In genomic region chr4:140312635-140313034, GRCm38 (mm10) we compare ENCODE assay signal across 29 mouse cellular contexts.
DNase-seq lines count a peak whose midpoint lies in the region; ATAC-seq and TF ChIP-seq lines count a peak whose summit lies in the region.
"Had no signal": no experiment of that assay in that cellular context is flagged by ENCODE, and none has a peak within 500 bp of the region (broad histone marks: within the 10 kb centered on the region; RNA-seq: fewer than 3 reads in every experiment).

No protein-coding gene starts in this region.

- peak overlapping the region; percentile 66 for H3K27ac ChIP-seq in forebrain, embryonic 11.5 days (ENCODE audit: low read depth, low read length)
- no peak overlapping the region for H3K27ac ChIP-seq in forebrain, embryonic 16.5 days (ENCODE audit: low read length)
- no peak overlapping the region for H3K27ac ChIP-seq in hindbrain, embryonic 16.5 days (ENCODE audit: low read depth, low read length)
- H3K27ac ChIP-seq in hindbrain, embryonic 14.5 days = no peak overlapping the region
- no peak overlapping the region for H3K27ac ChIP-seq in midbrain, embryonic 15.5 days
- H3K27ac ChIP-seq: heart, adult 2 months; limb, embryonic 10.5 days; limb, embryonic 15.5 days; liver, embryonic 13.5 days had no signal

- intact Hi-C loops in heart, postnatal 14 days (cut with DNase I) = no loop called here

- H3K4me3 ChIP-seq in forebrain, embryonic 11.5 days (ENCODE audit: low read depth, low read length) = no peak overlapping the region
- no peak overlapping the region for H3K4me3 ChIP-seq in forebrain, embryonic 16.5 days (replicated peaks; ENCODE audit: low read length)
- no peak overlapping the region for H3K4me3 ChIP-seq in hindbrain, embryonic 16.5 days (ENCODE audit: low read length)
- H3K4me3 ChIP-seq in hindbrain, embryonic 14.5 days (replicated peaks; ENCODE audit: low read length) = no peak overlapping the region
- H3K4me3 ChIP-seq in midbrain, embryonic 15.5 days = no peak overlapping the region
- H3K4me3 ChIP-seq: heart, adult 2 months; heart, embryonic 12.5 days; limb, embryonic 10.5 days; limb, embryonic 15.5 days; liver, embryonic 13.5 days had no signal

- H3K4me2 ChIP-seq in forebrain, embryonic 11.5 days (ENCODE audit: low read depth, low read length, severe bottlenecking) = no peak overlapping the region
- H3K4me2 ChIP-seq in forebrain, embryonic 16.5 days (ENCODE audit: low read length) = no peak overlapping the region
- H3K4me2 ChIP-seq in hindbrain, embryonic 16.5 days (ENCODE audit: low read length) = no peak overlapping the region
- no peak overlapping the region for H3K4me2 ChIP-seq in hindbrain, embryonic 14.5 days (replicated peaks)
- H3K4me2 ChIP-seq in midbrain, embryonic 15.5 days = no peak overlapping the region
- H3K4me2 ChIP-seq: heart, embryonic 12.5 days; limb, embryonic 15.5 days; liver, embryonic 13.5 days had no signal

- H3K27me3 ChIP-seq in forebrain, embryonic 11.5 days (ENCODE audit: control insufficient read depth, insufficient read depth, low read length) = no peaks in the 10 kb centered on the region
- H3K27me3 ChIP-seq in forebrain, embryonic 16.5 days (replicated peaks; ENCODE audit: control insufficient read depth, insufficient read depth, low read length) = no peaks in the 10 kb centered on the region
- H3K27me3 ChIP-seq in hindbrain, embryonic 16.5 days (replicated peaks; ENCODE audit: control insufficient read depth, insufficient read depth, low read length) = no peaks in the 10 kb centered on the region
- H3K27me3 ChIP-seq in hindbrain, embryonic 14.5 days (ENCODE audit: control insufficient read depth, insufficient read depth, low read length) = no peaks in the 10 kb centered on the region
- no peaks in the 10 kb centered on the region for H3K27me3 ChIP-seq in midbrain, embryonic 15.5 days (replicated peaks)
- H3K27me3 ChIP-seq: heart, embryonic 12.5 days; limb, embryonic 15.5 days; liver, embryonic 13.5 days; megakaryocyte, embryonic 14.5 days had no signal

- DNase-seq in forebrain, embryonic 11.5 days (ENCODE audit: low spot score) = peak; percentile 81
- no peak for DNase-seq in hindbrain, embryonic 14.5 days (ENCODE audit: low spot score)
- peak; percentile 88 for DNase-seq in brain, embryonic 14.5 days (ENCODE audit: low read depth)
- DNase-seq in heart, postnatal 14 days = no peak
- no peak for DNase-seq in frontal cortex, postnatal 10 days (ENCODE audit: low spot score in 2 of 2)
- DNase-seq: adrenal gland, adult 8-10 months; cerebellum, adult 11 months; cerebellum, adult 9-10 months; cerebellum, postnatal 36 days; heart, adult 2 months; kidney, adult 9 months; kidney, postnatal 10 days; layer of hippocampus, adult 9-11 months; liver, embryonic 13.5 days; lung, adult 18-20 months; lung, postnatal 4 days; spleen, adult 18-20 months; thymus, adult 18-20 months; thymus, postnatal 25 days had no signal

- no peaks in the 10 kb centered on the region for H3K9me3 ChIP-seq in forebrain, embryonic 11.5 days (ENCODE audit: control insufficient read depth, low read length)
- H3K9me3 ChIP-seq in forebrain, embryonic 16.5 days (ENCODE audit: control insufficient read depth, low read length) = 0 out of 2 replicates have a peak, but pooled peaks cover 2% of the 10 kb centered on the region
- H3K9me3 ChIP-seq in hindbrain, embryonic 16.5 days (ENCODE audit: control insufficient read depth, low read length) = no peaks in the 10 kb centered on the region
- H3K9me3 ChIP-seq in hindbrain, embryonic 14.5 days (ENCODE audit: control insufficient read depth, low read length) = no peaks in the 10 kb centered on the region
- H3K9me3 ChIP-seq in midbrain, embryonic 15.5 days = no peaks in the 10 kb centered on the region
- H3K9me3 ChIP-seq: limb, embryonic 10.5 days; limb, embryonic 15.5 days had no signal

- H3K4me1 ChIP-seq in forebrain, embryonic 11.5 days (replicated peaks; ENCODE audit: control insufficient read depth, insufficient read depth, low read length) = peaks cover 8% of the 10 kb centered on the region; the same call in 1 of the 2 replicates
- H3K4me1 ChIP-seq in forebrain, embryonic 16.5 days (replicated peaks; ENCODE audit: control insufficient read depth, insufficient read depth, low read length) = no peaks in the 10 kb centered on the region; the same call in 1 of the 2 replicates
- no peaks in the 10 kb centered on the region; the same call in none of the 2 replicates for H3K4me1 ChIP-seq in hindbrain, embryonic 16.5 days (ENCODE audit: control insufficient read depth, insufficient read depth, low read depth, low read length)
- peaks cover 10% of the 10 kb centered on the region; the same call in 1 of the 2 replicates for H3K4me1 ChIP-seq in hindbrain, embryonic 14.5 days (replicated peaks; ENCODE audit: control insufficient read depth, insufficient read depth, low read length)
- peaks cover 17% of the 10 kb centered on the region for H3K4me1 ChIP-seq in midbrain, embryonic 15.5 days
- H3K4me1 ChIP-seq: heart, embryonic 12.5 days; limb, embryonic 10.5 days; limb, embryonic 15.5 days; liver, embryonic 13.5 days; megakaryocyte, embryonic 14.5 days had no signal

- 35% methylated on average over 16 of the region's 16 CpGs for WGBS in forebrain, embryonic 11.5 days
- 9% methylated on average over 16 of the region's 16 CpGs for WGBS in forebrain, embryonic 16.5 days
- 43% methylated on average over 16 of the region's 16 CpGs for WGBS in hindbrain, embryonic 16.5 days
- WGBS in hindbrain, embryonic 14.5 days = 36% methylated on average over 16 of the region's 16 CpGs
- 17% methylated on average over 16 of the region's 16 CpGs for WGBS in midbrain, embryonic 15.5 days

- no peak for TF ChIP-seq CTCF in brain, embryonic 14.5 days (IDR thresholded peaks at IDR 0.05; ENCODE audit: borderline replicate concordance, extremely low read depth, insufficient read depth, insufficient read length)

- H3K9ac ChIP-seq in forebrain, embryonic 11.5 days (ENCODE audit: low read length) = no peak overlapping the region
- H3K9ac ChIP-seq in forebrain, embryonic 16.5 days (replicated peaks; ENCODE audit: low read depth, low read length) = no peak overlapping the region
- no peak overlapping the region for H3K9ac ChIP-seq in hindbrain, embryonic 16.5 days (ENCODE audit: low read depth, low read length)
- no peak overlapping the region for H3K9ac ChIP-seq in hindbrain, embryonic 14.5 days
- H3K9ac ChIP-seq in midbrain, embryonic 15.5 days = no peak overlapping the region
- H3K9ac ChIP-seq: heart, embryonic 12.5 days; limb, embryonic 15.5 days; liver, embryonic 13.5 days had no signal

- no peak for TF ChIP-seq POLR2A in brain, embryonic 14.5 days (IDR thresholded peaks at IDR 0.05; ENCODE audit: borderline replicate concordance, extremely low read depth, insufficient read depth, insufficient read length, poor library complexity, severe bottlenecking)

- no peaks in the 10 kb centered on the region for H3K36me3 ChIP-seq in forebrain, embryonic 11.5 days (ENCODE audit: control insufficient read depth, insufficient read depth, low read length)
- no peaks in the 10 kb centered on the region for H3K36me3 ChIP-seq in forebrain, embryonic 16.5 days (ENCODE audit: control insufficient read depth, insufficient read depth)
- H3K36me3 ChIP-seq in hindbrain, embryonic 16.5 days (ENCODE audit: control insufficient read depth, insufficient read depth, low read length) = no peaks in the 10 kb centered on the region
- H3K36me3 ChIP-seq in hindbrain, embryonic 14.5 days (replicated peaks; ENCODE audit: control insufficient read depth, insufficient read depth) = no peaks in the 10 kb centered on the region
- H3K36me3 ChIP-seq in midbrain, embryonic 15.5 days (replicated peaks) = no peaks in the 10 kb centered on the region
- H3K36me3 ChIP-seq: G1E; heart, embryonic 12.5 days; limb, embryonic 10.5 days; limb, embryonic 15.5 days; liver, embryonic 13.5 days had no signal

- peak; percentile 77 for ATAC-seq in forebrain, embryonic 11.5 days (replicated peaks; ENCODE audit: low FRiP score)
- no peak for ATAC-seq in forebrain, embryonic 16.5 days
- ATAC-seq in hindbrain, embryonic 16.5 days = peak; percentile 56; the same call in 1 of the 2 replicates
- no peak for ATAC-seq in hindbrain, embryonic 14.5 days (ENCODE audit: low FRiP score)
- 0 out of 2 replicates have a peak, but pooled peaks have one; percentile 34 for ATAC-seq in midbrain, embryonic 15.5 days (replicated peaks)
- ATAC-seq: intestine, embryonic 16.5 days; lung, postnatal 0 days had no signal

Comparison
In these comparisons a context has a peak if more than half of its experiments do, and no peak if none do; other contexts are left out.
1. ATAC-seq: peak in forebrain, embryonic 11.5 days (single experiment), hindbrain, embryonic 16.5 days (single experiment) and midbrain, embryonic 15.5 days (single experiment); none in forebrain, embryonic 16.5 days (single experiment) and hindbrain, embryonic 14.5 days (single experiment).
2. DNase-seq: peak in forebrain, embryonic 11.5 days (single experiment) and brain, embryonic 14.5 days (single experiment); none in hindbrain, embryonic 14.5 days (single experiment), heart, postnatal 14 days (0 of 2) and frontal cortex, postnatal 10 days (0 of 2).